Mouse (Mus musculus) small intestine, adult 10 weeks (tissue): Measurements from ENCODE around the gene Olfr883. TPM values are rescaled to one million over a fixed set of nuclear protein-coding genes. Genes with fewer than 3 reads are reported as not detected.

ENCODE experiments used
- polyA plus RNA-seq: library from polyadenylated mRNA; stranded (reverse); fragments of 350-450 nt; fragmentation: Illumina TruSeq; extraction: RNeasy Lipid Tissue Mini Kit (QIAGEN cat#74804); gene quantifications from one replicate; pipeline ENCODE4 v1.2.3, GENCODE M21; 2014; ENCODE audit warnings: low replicate concordance

The Olfr883 gene
- polyA plus RNA-seq, result not detected

DNA sequence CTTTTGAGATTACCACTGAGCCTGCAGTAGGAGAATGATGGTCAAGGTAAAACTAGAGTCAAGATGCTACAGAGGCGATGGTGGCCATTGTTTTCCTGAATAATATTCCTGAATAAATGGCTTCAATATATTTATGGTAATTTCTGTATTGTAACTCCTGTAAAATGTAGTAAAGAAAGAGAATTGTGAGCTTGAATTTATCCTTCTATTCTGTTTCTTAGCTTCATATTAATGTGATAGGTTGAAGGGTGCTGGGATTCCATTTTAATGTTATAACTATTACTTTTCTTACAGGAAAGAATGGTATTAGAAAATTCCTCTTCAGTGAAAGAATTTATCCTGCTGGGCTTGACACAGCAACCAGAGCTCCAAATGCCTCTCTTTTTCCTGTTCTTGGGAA lies at the start of gene Olfr883:
Gene Olfr883, plus strand, starts transcription at position 301 of the 400 bp plus-strand sequence.

DNA sequence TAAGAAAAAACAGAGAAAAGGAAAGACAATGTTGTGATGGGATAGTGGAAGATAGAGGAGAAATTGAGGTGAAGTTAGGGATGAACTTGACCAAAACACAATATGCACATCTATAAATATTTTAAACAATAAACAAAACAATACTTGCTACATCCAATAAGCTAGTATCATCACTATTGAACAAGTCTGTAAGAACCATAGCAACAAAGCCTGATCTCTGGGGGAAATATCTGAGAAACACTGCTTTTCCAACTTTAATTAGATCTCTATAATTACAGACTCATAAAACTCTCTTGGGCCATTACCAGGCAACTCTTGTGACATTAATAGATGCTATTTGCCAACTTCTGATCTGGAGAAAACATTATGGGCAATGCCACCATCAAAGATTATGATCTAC lies 34.1 kb upstream of the Olfr883 start, which contains the start of gene Olfr881:
Gene Olfr881, plus strand, starts transcription at position 301 of the 400 bp plus-strand sequence.

DNA sequence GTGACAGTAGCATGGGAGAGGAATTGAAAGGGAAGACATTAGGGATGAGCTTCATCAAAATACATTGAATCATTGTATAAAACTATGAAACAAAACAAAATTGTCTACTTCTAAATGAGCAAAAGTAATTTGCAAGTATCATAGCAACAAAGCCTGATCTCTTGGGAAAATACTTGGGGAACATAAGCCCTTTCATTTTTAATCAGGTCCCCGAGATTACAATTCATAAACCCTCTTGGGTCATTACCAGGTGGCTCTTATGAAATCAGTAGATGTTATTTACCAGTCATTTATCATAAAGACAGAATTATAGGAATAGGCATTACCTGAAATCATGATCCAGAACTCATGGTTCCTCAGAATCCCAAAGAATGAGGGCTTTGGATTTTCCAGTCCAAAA lies 20.6 kb downstream of the Olfr883 start, which contains the start of gene Olfr884:
Gene Olfr884, plus strand, starts transcription at position 301 of the 400 bp plus-strand sequence.

DNA sequence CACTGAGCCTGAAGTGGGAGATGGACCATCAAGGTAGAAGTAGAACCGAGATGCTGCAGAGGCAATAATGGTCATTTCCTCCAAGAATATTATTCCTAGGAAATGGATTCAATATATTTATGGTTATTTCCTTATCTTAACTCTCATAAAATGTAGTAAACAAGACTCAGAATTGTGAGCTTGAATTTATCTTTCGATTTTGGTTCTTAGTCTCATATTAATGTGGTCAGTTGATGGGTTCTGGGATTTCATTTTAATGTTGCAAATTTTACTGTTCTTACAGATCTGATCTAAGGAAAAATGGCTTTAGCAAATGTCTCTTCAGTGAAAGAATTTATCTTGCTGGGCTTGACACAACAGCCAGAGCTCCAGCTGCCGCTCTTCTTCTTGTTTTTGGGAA lies 35.4 kb downstream of the Olfr883 start, which contains the start of gene Olfr885:
Gene Olfr885, plus strand, starts transcription at position 301 of the 400 bp plus-strand sequence.

Other genes with a start within 250 kb of the Olfr883 start
- not detected for gene Olfr876, start 222.8 kb upstream of the Olfr883 start, polyA plus RNA-seq
- gene Olfr877, start 171.5 kb upstream of the Olfr883 start, polyA plus RNA-seq, result not detected
- not detected for gene Olfr145, start 129.1 kb upstream of the Olfr883 start, polyA plus RNA-seq
- gene Olfr878, start 108.0 kb upstream of the Olfr883 start, polyA plus RNA-seq, result not detected
- gene Olfr881, start 34.0 kb upstream of the Olfr883 start, polyA plus RNA-seq, result not detected
- gene Olfr884, start 20.7 kb downstream of the Olfr883 start, polyA plus RNA-seq, result not detected
- gene Olfr885, start 35.5 kb downstream of the Olfr883 start, polyA plus RNA-seq, result not detected
- gene Olfr887, start 58.3 kb downstream of the Olfr883 start, polyA plus RNA-seq, result not detected
- not detected for gene Olfr888, start 82.3 kb downstream of the Olfr883 start, polyA plus RNA-seq
- gene Olfr889, start 89.4 kb downstream of the Olfr883 start, polyA plus RNA-seq, result not detected
- gene Olfr890, start 116.7 kb downstream of the Olfr883 start, polyA plus RNA-seq, result not detected
- not detected for gene Olfr891, start 155.0 kb downstream of the Olfr883 start, polyA plus RNA-seq
- gene Olfr893, start 182.6 kb downstream of the Olfr883 start, polyA plus RNA-seq, result not detected
- gene Olfr894, start 192.2 kb downstream of the Olfr883 start, polyA plus RNA-seq, result not detected
- not detected for gene Olfr143, start 227.0 kb downstream of the Olfr883 start, polyA plus RNA-seq
- gene Olfr895, start 242.0 kb downstream of the Olfr883 start, polyA plus RNA-seq, result not detected